Mouse (Mus musculus): ENCODE results near the gene Mapk13. TPM values are rescaled to one million over a fixed set of nuclear protein-coding genes. Genes with fewer than 3 reads are reported as not detected.

Mapk13 gene
- polyA plus RNA-seq, 1 experiment from 2014 or later: 2.6 TPM

DNA sequence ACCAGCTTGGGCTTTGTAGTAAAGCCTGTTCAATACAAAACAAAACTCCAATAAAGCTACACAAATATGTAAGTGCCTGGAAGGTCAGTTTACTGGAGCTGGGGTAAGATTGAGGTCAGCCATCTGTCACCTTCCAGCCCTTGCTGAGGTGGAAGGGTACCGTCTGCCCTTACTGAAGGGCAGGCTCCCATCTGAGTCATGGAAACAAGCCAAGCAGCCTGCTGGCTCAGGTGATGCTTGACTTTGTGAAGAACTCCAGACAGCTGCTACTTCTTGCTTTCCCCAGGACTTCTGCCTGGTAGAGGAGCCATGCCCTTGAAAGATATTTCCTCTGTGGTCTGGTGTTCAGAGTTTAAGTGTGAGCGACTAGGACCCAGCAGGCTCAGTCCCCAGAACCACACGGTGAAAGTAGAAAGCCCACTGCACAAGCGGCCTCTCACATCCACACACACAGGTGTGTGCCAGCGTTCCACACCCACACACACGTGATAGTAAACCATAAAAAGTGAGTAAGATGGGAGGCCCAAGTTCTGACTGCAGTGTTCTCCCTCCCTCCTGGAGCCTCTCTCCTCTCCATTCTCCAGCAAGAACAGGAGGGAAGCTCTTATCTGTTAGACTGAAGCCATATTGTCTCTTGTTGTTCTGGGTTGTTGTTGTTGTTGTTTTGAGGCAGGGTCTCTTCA is 56.4 kb downstream of the Mapk13 start:
- H3K9ac ChIP-seq (ENCODE audit: low read depth, low read length): peak overlapping the region; percentile 24; the same call in 1 of the 2 replicates

GRCm38 (mm10) chr17:28827665-28828231 is 58.7 kb downstream of the Mapk13 start:
- Histone ChIP-seq H3K4me3 (ENCODE audit: low read depth, low read length) (no peak overlapping the region), H3K36me3 (ENCODE audit: control insufficient read depth, insufficient read depth, low read length) (peaks cover 41% of the 10 kb centered on the region), H3K27ac (ENCODE audit: low read depth, low read length) (peak overlapping the region; percentile 84; the same call in 1 of the 2 replicates), H3K27me3 (ENCODE audit: control insufficient read depth, insufficient read depth, low read length) (no peaks in the 10 kb centered on the region), H3K4me1 (ENCODE audit: control insufficient read depth, insufficient read depth, low read length) (peaks cover 27% of the 10 kb centered on the region), H3K9ac (ENCODE audit: low read depth, low read length) (no peak overlapping the region), H3K9me3 (replicated peaks; ENCODE audit: control insufficient read depth, low read length) (no peaks in the 10 kb centered on the region), H3K4me2 (0 out of 2 replicates have a peak overlapping the region, but pooled peaks have one; percentile 12)
- no peak for ATAC-seq (replicated peaks; ENCODE audit: insufficient number of reproducible peaks, low FRiP score, low TSS enrichment)
- 78% methylated on average over 8 of the region's 8 CpGs for WGBS (ENCODE audit: insufficient replicate concordance)

More for the DNA sequence above, 56.4 kb downstream of the Mapk13 start:
- Histone ChIP-seq H3K27ac (ENCODE audit: low read depth, low read length) (peak overlapping the region; percentile 57), H3K36me3 (ENCODE audit: control insufficient read depth, insufficient read depth, low read length) (peaks cover 50% of the 10 kb centered on the region), H3K4me2 (peak overlapping the region; percentile 44; the same call in 1 of the 2 replicates), H3K27me3 (ENCODE audit: control insufficient read depth, insufficient read depth, low read length) (no peaks in the 10 kb centered on the region), H3K4me3 (ENCODE audit: low read depth, low read length) (no peak overlapping the region), H3K4me1 (ENCODE audit: control insufficient read depth, insufficient read depth, low read length) (peaks cover 16% of the 10 kb centered on the region), H3K9me3 (replicated peaks; ENCODE audit: control insufficient read depth, low read length) (no peaks in the 10 kb centered on the region)
- ATAC-seq (replicated peaks; ENCODE audit: insufficient number of reproducible peaks, low FRiP score, low TSS enrichment): no peak
- 79% methylated on average over 6 of the region's 6 CpGs for whole genome bisulfite sequencing (ENCODE audit: insufficient replicate concordance)

- Histone ChIP-seq H3K9me3 (replicated peaks; ENCODE audit: control insufficient read depth, low read length) (no peaks in the 10 kb centered on the region), H3K4me1 (ENCODE audit: control insufficient read depth, insufficient read depth, low read length) (peaks cover 26% of the 10 kb centered on the region), H3K27me3 (ENCODE audit: control insufficient read depth, insufficient read depth, low read length) (no peaks in the 10 kb centered on the region), H3K4me2 (peak overlapping the region; percentile 41), H3K36me3 (ENCODE audit: control insufficient read depth, insufficient read depth, low read length) (peaks cover 31% of the 10 kb centered on the region; the same call in 1 of the 2 replicates), H3K27ac (ENCODE audit: low read depth, low read length) (peak overlapping the region; percentile 84), H3K9ac (ENCODE audit: low read depth, low read length) (peak overlapping the region; percentile 28; the same call in 1 of the 2 replicates), H3K4me3 (ENCODE audit: low read depth, low read length) (no peak overlapping the region)
- WGBS (ENCODE audit: insufficient replicate concordance): 47% methylated on average over 14 of the region's 14 CpGs
- ATAC-seq (replicated peaks; ENCODE audit: insufficient number of reproducible peaks, low FRiP score, low TSS enrichment): peak; percentile 82
These were observed 60.0 kb downstream of the Mapk13 start for GRCm38 (mm10) chr17:28829120-28829519.

Other genes with a start within 250 kb of the Mapk13 start
- gene Armc12, start 238.5 kb upstream of the Mapk13 start, polyA plus RNA-seq (2014; fragmentation: Nextera tagmentation; extraction: Ambion mirVana): not detected in 2 replicates
- gene Clpsl2, start 219.9 kb upstream of the Mapk13 start, polyA plus RNA-seq (2014; fragmentation: Nextera tagmentation; extraction: Ambion mirVana): not detected in 2 replicates
- 0.73 TPM in 1 of 2 replicates, not detected in the other for gene Clps, start 208.5 kb upstream of the Mapk13 start, polyA plus RNA-seq (2014; fragmentation: Nextera tagmentation; extraction: Ambion mirVana)
- gene Lhfpl5, start 193.7 kb upstream of the Mapk13 start, polyA plus RNA-seq (2014; fragmentation: Nextera tagmentation; extraction: Ambion mirVana): 0.14 TPM in 1 of 2 replicates, not detected in the other
- gene Srpk1, start 146.6 kb upstream of the Mapk13 start, polyA plus RNA-seq (2014; fragmentation: Nextera tagmentation; extraction: Ambion mirVana): 58.1 and 79.5 TPM in 2 replicates
- 0.14 and 0.84 TPM in 2 replicates for gene Slc26a8, start 79.1 kb upstream of the Mapk13 start, polyA plus RNA-seq (2014; fragmentation: Nextera tagmentation; extraction: Ambion mirVana)
- gene Mapk14, start 78.0 kb upstream of the Mapk13 start, polyA plus RNA-seq (2014; fragmentation: Nextera tagmentation; extraction: Ambion mirVana): 37.1 and 37.4 TPM in 2 replicates
- gene AC170998.1, start 43.2 kb upstream of the Mapk13 start, polyA plus RNA-seq (2014; fragmentation: Nextera tagmentation; extraction: Ambion mirVana): 1.8 and 2.3 TPM in 2 replicates
- 12.1 and 13.4 TPM in 2 replicates for gene Brpf3, start 31.8 kb downstream of the Mapk13 start, polyA plus RNA-seq (2014; fragmentation: Nextera tagmentation; extraction: Ambion mirVana)
- gene Pnpla1, start 89.1 kb downstream of the Mapk13 start, polyA plus RNA-seq (2014; fragmentation: Nextera tagmentation; extraction: Ambion mirVana): 0.06 TPM in 1 of 2 replicates, not detected in the other
- gene 4930539E08Rik, start 146.0 kb downstream of the Mapk13 start, polyA plus RNA-seq (2014; fragmentation: Nextera tagmentation; extraction: Ambion mirVana): 0.06 TPM in 1 of 2 replicates, not detected in the other
- 0.21 TPM in 1 of 2 replicates, not detected in the other for gene Pxt1, start 174.5 kb downstream of the Mapk13 start, polyA plus RNA-seq (2014; fragmentation: Nextera tagmentation; extraction: Ambion mirVana)
- gene Kctd20, start 182.7 kb downstream of the Mapk13 start, polyA plus RNA-seq (2014; fragmentation: Nextera tagmentation; extraction: Ambion mirVana): 60.0 and 69.6 TPM in 2 replicates
- gene Stk38, start 238.7 kb downstream of the Mapk13 start, polyA plus RNA-seq (2014; fragmentation: Nextera tagmentation; extraction: Ambion mirVana): 92.7 and 98.4 TPM in 2 replicates

All from heart, embryonic 11.5 days (tissue).